In genomic region chr3:87540714-87541113, GRCm38 (mm10) we compare ENCODE assay signal across 13 mouse cellular contexts. TPM values are rescaled to one million over a fixed set of nuclear protein-coding genes. Genes with fewer than 3 reads are reported as not detected.
DNase-seq lines count a peak whose midpoint lies in the region; ATAC-seq lines count a peak whose summit lies in the region.
"Had no signal": no experiment of that assay in that cellular context is flagged by ENCODE, and none has a peak within 500 bp of the region (broad histone marks: within the 10 kb centered on the region; RNA-seq: fewer than 3 reads in every experiment).

No protein-coding gene starts in this region.

- no peaks in the 10 kb centered on the region for H3K9me3 ChIP-seq in hindbrain, embryonic 10.5 days
- H3K9me3 ChIP-seq in hindbrain, embryonic 14.5 days (ENCODE audit: control insufficient read depth, low read length), result no peaks in the 10 kb centered on the region
- H3K9me3 ChIP-seq: limb, embryonic 12.5 days; neural tube, embryonic 12.5 days had no signal

- no peak for ATAC-seq in hindbrain, embryonic 14.5 days (ENCODE audit: low FRiP score)
- ATAC-seq: inflammation-experienced regulatory T-cells, adult 6 months had no signal

- peaks cover 40% of the 10 kb centered on the region for H3K27me3 ChIP-seq in hindbrain, embryonic 10.5 days (ENCODE audit: insufficient read depth, poor library complexity, severe bottlenecking)
- H3K27me3 ChIP-seq in hindbrain, embryonic 14.5 days (ENCODE audit: control insufficient read depth, insufficient read depth, low read length), result no peaks in the 10 kb centered on the region
- H3K27me3 ChIP-seq: limb, embryonic 12.5 days; neural tube, embryonic 12.5 days had no signal

- H3K9ac ChIP-seq in hindbrain, embryonic 14.5 days, result no peak overlapping the region
- H3K9ac ChIP-seq: limb, embryonic 12.5 days; neural tube, embryonic 12.5 days had no signal

- DNase-seq in hindbrain, embryonic 10.5 days (ENCODE audit: low spot score), result no peak
- no peak for DNase-seq in hindbrain, embryonic 14.5 days (ENCODE audit: low spot score)
- DNase-seq in cerebellum, adult 9-10 months, result peak; percentile 39
- peak; percentile 51 for DNase-seq in cerebellum, postnatal 10 days
- DNase-seq in heart, postnatal 10 days, result peak; percentile 56 to 59
- DNase-seq in adrenal gland, postnatal 14 days, result no peak
- DNase-seq in thymus, postnatal 36 days, result no peak
- DNase-seq: thymus, adult 2 months had no signal

- H3K4me3 ChIP-seq in hindbrain, embryonic 10.5 days, result no peak overlapping the region
- H3K4me3 ChIP-seq in hindbrain, embryonic 14.5 days (replicated peaks; ENCODE audit: low read length), result no peak overlapping the region
- H3K4me3 ChIP-seq: layer of hippocampus, adult 2 months; limb, embryonic 12.5 days; neural tube, embryonic 12.5 days had no signal

- peak overlapping the region; percentile 50; the same call in 1 of the 2 replicates for H3K27ac ChIP-seq in hindbrain, embryonic 10.5 days
- no peak overlapping the region for H3K27ac ChIP-seq in hindbrain, embryonic 14.5 days
- H3K27ac ChIP-seq: layer of hippocampus, adult 2 months; macrophage; neural tube, embryonic 12.5 days had no signal

- peaks cover 47% of the 10 kb centered on the region for H3K36me3 ChIP-seq in hindbrain, embryonic 10.5 days
- H3K36me3 ChIP-seq in hindbrain, embryonic 14.5 days (replicated peaks; ENCODE audit: control insufficient read depth, insufficient read depth), result peaks cover 42% of the 10 kb centered on the region

- 25% methylated on average over 8 of the region's 8 CpGs for WGBS in hindbrain, embryonic 10.5 days
- WGBS in hindbrain, embryonic 14.5 days, result 22% methylated on average over 8 of the region's 8 CpGs

- H3K4me1 ChIP-seq in hindbrain, embryonic 10.5 days (replicated peaks), result peaks cover 44% of the 10 kb centered on the region
- H3K4me1 ChIP-seq in hindbrain, embryonic 14.5 days (replicated peaks; ENCODE audit: control insufficient read depth, insufficient read depth, low read length), result peaks cover 6% of the 10 kb centered on the region; the same call in 1 of the 2 replicates
- H3K4me1 ChIP-seq: limb, embryonic 12.5 days had no signal

- intact Hi-C loops in heart, postnatal 10 days (cut with DNase I), result no loop called here

- H3K4me2 ChIP-seq in hindbrain, embryonic 14.5 days (replicated peaks), result no peak overlapping the region
- H3K4me2 ChIP-seq: limb, embryonic 12.5 days; neural tube, embryonic 12.5 days had no signal

RNA-seq across cellular contexts. Expression of gene Etv3, which starts 15.5 kb away (rescaled TPM):
- polyA plus RNA-seq in hindbrain, embryonic 10.5 days (2016; fragmentation: Nextera tagmentation; extraction: Ambion mirVana), result 9.6 and 12.2 TPM in 2 replicates
- polyA plus RNA-seq in hindbrain, embryonic 14.5 days (2014; fragmentation: Nextera tagmentation; extraction: Ambion mirVana), result 7.0 and 7.1 TPM in 2 replicates
- 10 to 100 TPM; 17.1 to 18.3 TPM for total RNA-seq in heart, postnatal 10 days (2021)
- 23.4 and 26.2 TPM in 2 replicates for total RNA-seq in adrenal gland, postnatal 14 days (2021)

Comparison
In these comparisons a context has a peak if more than half of its experiments do, and no peak if none do; other contexts are left out.
1. DNase-seq: peak in cerebellum, adult 9-10 months (single experiment), cerebellum, postnatal 10 days (2 of 2) and heart, postnatal 10 days (2 of 2); none in hindbrain, embryonic 10.5 days (single experiment), hindbrain, embryonic 14.5 days (single experiment), adrenal gland, postnatal 14 days (single experiment) and thymus, postnatal 36 days (0 of 2).